Mouse (Mus musculus) midbrain, embryonic 16.5 days (tissue): Measurements from ENCODE around the gene Borcs7. TPM values are rescaled to one million over a fixed set of nuclear protein-coding genes. Genes with fewer than 3 reads are reported as not detected.

Experiments
- ATAC-seq: fragments of 200-750 bp; cut with Nextera tagmentation; 2 replicates; pipeline ENCODE4 v1.8.0; 2017; ENCODE audit warnings: moderate TSS enrichment
- H3K27ac ChIP-seq: fragments of 300-500 bp; sonication (generic); 2 replicates; pipeline ENCODE4 v1.5.1; 2014; ENCODE audit warnings: mild to moderate bottlenecking, low read length, mixed read lengths
- H3K27me3 ChIP-seq: fragments of 300-500 bp; sonication (generic); 2 replicates; pipeline ENCODE4 v1.6.1; 2014; ENCODE audit warnings: low read depth, low read length, mixed read lengths; ENCODE audit not compliant: control insufficient read depth, insufficient read depth
- H3K36me3 ChIP-seq: fragments of 300-500 bp; sonication (generic); 2 replicates; pipeline ENCODE4 v1.6.1; 2014; ENCODE audit warnings: mild to moderate bottlenecking, low read length, moderate library complexity, mixed read lengths; ENCODE audit not compliant: control insufficient read depth, insufficient read depth
- H3K4me1 ChIP-seq: fragments of 300-500 bp; sonication (generic); 2 replicates; pipeline ENCODE4 v1.6.1; 2014; ENCODE audit warnings: mild to moderate bottlenecking, low read length, mixed read lengths; ENCODE audit not compliant: control insufficient read depth, insufficient read depth
- H3K4me2 ChIP-seq: fragments of 300-500 bp; sonication (generic); 2 replicates; pipeline ENCODE4 v1.6.1; 2014; ENCODE audit warnings: mild to moderate bottlenecking, low read length, mixed read lengths
- H3K4me3 ChIP-seq: fragments of 300-500 bp; sonication (generic); 2 replicates; pipeline ENCODE4 v1.5.1; 2014; ENCODE audit warnings: low read depth, mild to moderate bottlenecking, low read length, moderate library complexity, mixed read lengths
- H3K9ac ChIP-seq: fragments of 300-500 bp; sonication (generic); 2 replicates; pipeline ENCODE4 v1.6.1; 2014; ENCODE audit warnings: low read depth, low read length, mixed read lengths
- H3K9me3 ChIP-seq: fragments of 300-500 bp; sonication (generic); replicated peaks from 2 replicates; pipeline ENCODE4 v1.6.1; 2014; ENCODE audit warnings: mild to moderate bottlenecking, low read length, mixed read lengths; ENCODE audit not compliant: control insufficient read depth, poor library complexity, severe bottlenecking
- WGBS: fragments of 180-500 bp; shearing (Covaris S2); extraction: QIAGEN DNeasy Blood & Tissue Kit; methylation state at CpG from one replicate; pipeline ENCODE4 v1.1.7; 2014; 5-methylcytosine and 5-hydroxymethylcytosine counted together
- polyA plus RNA-seq: library from polyadenylated mRNA; unstranded; fragments of >200 nt; fragmentation: Nextera tagmentation; extraction: Ambion mirVana; gene quantifications from 2 replicates; pipeline ENCODE4 v1.2.1, GENCODE M21; 2015

Borcs7 gene
- polyA plus RNA-seq, 1 experiment from 2014 or later = 27.6 TPM

DNA sequence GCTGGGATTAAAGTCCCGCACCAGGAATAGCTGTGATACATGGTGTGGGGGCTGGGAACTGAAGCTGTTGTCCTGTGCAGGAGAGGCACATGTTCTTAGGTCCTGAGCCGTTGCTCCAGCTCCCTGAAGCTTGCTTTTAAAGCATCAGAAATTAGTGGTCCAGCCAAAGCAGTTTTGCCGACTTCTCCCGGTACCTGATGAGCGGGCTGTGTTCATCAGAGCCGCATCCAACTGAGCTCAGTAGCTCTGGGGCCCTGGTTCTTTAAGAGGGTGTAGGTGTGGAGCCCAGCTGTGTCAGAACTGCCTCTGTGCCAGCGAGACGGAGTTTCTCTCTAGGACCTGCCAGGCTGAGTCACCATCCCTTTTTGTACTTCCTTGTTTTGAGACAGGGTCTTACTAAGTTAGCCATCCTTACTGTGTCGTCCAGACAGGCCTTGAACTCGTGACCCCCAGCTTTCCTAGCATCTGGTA, 9.3 kb downstream of the Borcs7 start:
- Histone ChIP-seq H3K27me3 (no peaks in the 10 kb centered on the region), H3K4me2 (no peak overlapping the region), H3K4me3 (no peak overlapping the region), H3K36me3 (peaks cover 3% of the 10 kb centered on the region; the same call in 1 of the 2 replicates), H3K27ac (no peak overlapping the region), H3K9ac (no peak overlapping the region), H3K9me3 (no peaks in the 10 kb centered on the region), H3K4me1 (no peaks in the 10 kb centered on the region)
- 82% methylated on average over 10 of the region's 10 CpGs for WGBS
- no peak for ATAC-seq

DNA sequence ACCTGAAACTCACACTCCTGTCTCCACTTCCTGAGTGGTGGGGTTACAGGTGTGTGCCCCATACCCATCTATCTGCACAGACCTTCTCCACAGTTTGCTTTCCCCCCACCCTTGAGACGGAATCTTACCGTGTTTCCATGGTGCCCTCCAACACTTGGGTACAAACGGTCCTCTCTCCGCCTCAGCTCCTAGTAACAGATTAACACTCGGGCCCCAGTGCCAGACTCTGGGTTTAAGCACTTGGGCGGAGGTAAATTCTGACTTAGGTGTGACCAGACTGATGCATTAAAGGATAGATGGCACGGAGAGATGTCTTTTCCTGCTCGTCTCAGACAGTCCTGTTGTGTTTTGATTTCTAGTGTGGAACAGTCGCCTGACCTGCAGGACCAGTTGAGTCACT, 11.4 kb downstream of the Borcs7 start:
- Histone ChIP-seq H3K9ac (no peak overlapping the region), H3K4me2 (no peak overlapping the region), H3K9me3 (no peaks in the 10 kb centered on the region), H3K36me3 (peaks cover 3% of the 10 kb centered on the region; the same call in 1 of the 2 replicates), H3K27ac (no peak overlapping the region), H3K27me3 (no peaks in the 10 kb centered on the region), H3K4me3 (no peak overlapping the region), H3K4me1 (no peaks in the 10 kb centered on the region)
- WGBS = 89% methylated on average over 9 of the region's 9 CpGs
- no peak for ATAC-seq

DNA sequence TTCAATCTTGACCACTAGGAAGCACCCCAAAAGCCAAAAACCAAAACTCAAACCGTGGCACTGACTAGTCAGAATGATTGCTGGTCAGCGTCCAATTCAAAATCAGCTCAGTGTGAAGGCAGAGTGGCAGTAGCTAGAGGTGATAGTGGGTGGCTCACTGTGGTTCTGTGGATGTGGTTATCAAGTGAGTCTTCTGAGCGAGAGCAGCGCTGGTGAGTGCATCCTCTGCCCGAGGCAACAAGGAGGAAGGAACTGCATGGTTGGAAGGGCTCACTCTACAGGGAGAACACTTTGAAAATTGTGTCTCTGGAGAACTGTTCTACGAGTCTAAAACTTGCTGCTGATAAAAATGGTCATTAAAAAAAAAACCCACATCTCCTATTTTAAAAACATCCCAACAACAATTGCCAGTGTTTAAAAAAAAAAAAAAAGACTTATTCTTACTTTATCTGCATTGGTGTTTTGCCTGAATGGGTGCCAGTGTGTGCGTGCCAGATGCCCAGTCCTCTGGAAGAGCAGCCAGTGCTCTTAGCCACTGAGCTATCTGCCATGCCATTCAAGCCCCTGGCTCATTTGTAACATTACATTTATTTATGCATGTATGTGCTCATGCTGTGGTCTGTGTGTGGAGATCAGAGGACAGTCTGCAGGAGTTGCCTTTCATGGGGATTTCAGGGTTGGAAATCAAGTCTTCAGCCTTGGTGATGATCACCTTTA, 16.2 kb downstream of the Borcs7 start:
- H3K4me2 ChIP-seq = no peak overlapping the region
- H3K27me3 ChIP-seq = no peaks in the 10 kb centered on the region
- no peak overlapping the region for H3K4me3 ChIP-seq
- 66% methylated on average over 7 of the region's 7 CpGs for WGBS
- no peak overlapping the region for H3K9ac ChIP-seq
- H3K4me1 ChIP-seq = peaks cover 8% of the 10 kb centered on the region; the same call in 1 of the 2 replicates
- H3K27ac ChIP-seq = no peak overlapping the region
- no peak for ATAC-seq
- peaks cover 6% of the 10 kb centered on the region; the same call in 1 of the 2 replicates for H3K36me3 ChIP-seq
- no peaks in the 10 kb centered on the region for H3K9me3 ChIP-seq

DNA sequence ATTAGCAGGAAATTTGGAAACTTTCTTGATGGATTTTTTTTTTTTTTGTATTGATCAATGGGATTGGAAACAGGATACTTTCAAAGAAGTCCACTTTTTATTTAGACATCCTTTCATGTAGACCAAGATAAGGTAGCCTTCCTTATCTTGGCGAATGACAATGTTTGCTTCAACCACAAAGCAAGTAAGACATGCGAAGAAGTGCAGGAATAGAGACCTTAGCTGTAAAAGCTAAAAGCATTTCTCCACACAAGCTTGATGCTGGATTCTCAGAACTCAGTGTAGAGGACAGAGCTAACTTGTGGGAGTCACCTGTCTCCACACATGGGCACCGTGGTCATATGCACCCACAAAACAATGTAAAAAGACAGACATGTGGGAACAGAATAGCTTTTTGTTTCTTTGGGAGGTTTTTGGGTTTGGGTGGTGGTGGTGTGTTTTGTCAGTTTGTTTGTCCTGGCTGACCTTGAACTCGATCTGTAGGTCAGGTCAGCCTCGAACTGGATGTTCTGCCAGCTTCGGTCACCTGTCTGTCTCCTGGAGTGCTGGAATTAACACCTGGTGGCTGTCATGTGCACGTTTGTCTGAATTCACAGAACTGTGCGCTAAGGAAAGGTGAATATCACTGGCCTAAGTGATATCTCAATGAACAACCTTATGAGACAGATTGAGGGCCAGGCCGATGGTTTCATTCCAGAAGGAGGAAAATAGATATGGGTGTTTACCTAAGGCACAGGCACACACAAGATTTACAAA, 17.0 kb downstream of the Borcs7 start:
- H3K9me3 ChIP-seq = no peaks in the 10 kb centered on the region
- H3K4me1 ChIP-seq = peaks cover 8% of the 10 kb centered on the region; the same call in 1 of the 2 replicates
- no peak overlapping the region for H3K27ac ChIP-seq
- peak overlapping the region; percentile 42 for H3K4me3 ChIP-seq
- H3K36me3 ChIP-seq = peaks cover 4% of the 10 kb centered on the region; the same call in 1 of the 2 replicates
- no peaks in the 10 kb centered on the region for H3K27me3 ChIP-seq
- peak overlapping the region; percentile 65 for H3K4me2 ChIP-seq
- H3K9ac ChIP-seq = no peak overlapping the region
- 82% methylated on average over 9 of the region's 9 CpGs for WGBS
- no peak for ATAC-seq

DNA sequence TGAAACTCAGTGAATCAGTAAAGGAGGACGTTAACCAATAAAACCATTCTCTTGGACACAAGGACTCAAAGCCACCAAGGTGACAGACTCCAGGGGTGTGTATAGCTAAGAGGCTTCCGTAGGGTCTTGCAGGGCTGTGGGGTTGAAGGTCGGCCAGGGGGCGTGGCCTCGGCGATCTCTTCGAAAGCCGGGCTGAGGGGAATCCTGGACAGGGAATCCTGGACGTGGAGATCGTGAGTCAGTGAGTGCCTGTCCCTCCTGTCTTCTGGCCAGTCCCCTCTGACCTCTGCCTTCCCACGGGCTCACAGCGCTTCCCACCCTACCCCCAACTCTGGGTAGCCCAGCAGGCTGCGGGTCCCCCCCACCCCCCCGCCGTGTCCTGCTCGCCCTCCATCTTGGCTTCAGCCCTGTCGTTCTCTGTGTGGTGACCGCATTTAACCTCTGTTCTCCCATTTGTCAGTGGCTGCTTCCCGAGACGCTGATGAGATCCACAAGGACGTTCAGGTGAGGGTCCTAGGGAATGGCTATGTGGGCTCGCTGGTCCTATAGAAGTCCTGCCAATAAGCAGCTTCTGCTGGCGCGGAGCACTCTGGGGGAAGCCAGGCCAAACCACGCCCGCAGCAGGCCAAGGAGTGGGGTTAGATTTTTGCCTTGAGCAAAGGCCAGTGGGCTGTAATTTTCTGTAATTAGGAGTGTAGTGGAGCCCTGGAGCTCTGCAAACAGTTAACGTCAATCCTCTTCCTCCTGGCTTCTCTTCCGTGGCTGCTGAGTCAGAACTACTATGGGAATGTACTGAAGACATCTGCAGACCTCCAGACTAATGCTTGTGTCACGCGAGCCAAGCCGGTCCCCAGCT, 17.8 kb downstream of the Borcs7 start, which contains the start of gene As3mt:
TSS of gene As3mt (plus strand) at position 163 of the 856 bp plus-strand sequence.
- 11% methylated on average over 31 of the region's 31 CpGs for WGBS
- Histone ChIP-seq H3K36me3 (0 out of 2 replicates have a peak, but pooled peaks cover 4% of the 10 kb centered on the region), H3K4me1 (peaks cover 8% of the 10 kb centered on the region; the same call in 1 of the 2 replicates), H3K4me2 (peak within 1 kb of the TSS; percentile 65), H3K27ac (no peak within 1 kb of the TSS; the same call in 1 of the 2 replicates), H3K9ac (peak within 1 kb of the TSS; percentile 64), H3K27me3 (no peaks in the 10 kb centered on the region), H3K4me3 (peak within 1 kb of the TSS; percentile 42), H3K9me3 (no peaks in the 10 kb centered on the region)
- ATAC-seq = 0 out of 2 replicates have a peak, but pooled peaks have one; percentile 58

DNA sequence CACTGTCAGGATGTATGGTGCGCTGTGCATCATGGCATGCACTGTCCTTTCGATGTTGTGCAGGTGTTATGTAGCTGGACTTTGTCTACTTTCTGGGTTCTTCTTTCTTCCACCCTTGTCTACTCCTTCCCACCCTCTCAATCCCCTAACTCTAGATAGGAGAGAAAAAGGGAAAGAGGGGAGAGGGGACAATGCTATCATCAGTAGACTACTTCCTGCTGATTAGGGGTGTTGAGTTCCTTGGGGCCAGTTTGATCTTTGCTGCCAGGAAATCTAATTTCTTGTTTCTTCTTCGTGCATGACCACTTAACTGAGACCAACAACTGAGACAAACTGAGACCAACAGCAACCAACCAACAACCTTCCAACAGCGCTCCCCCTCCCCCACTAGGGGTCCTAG, 20.9 kb downstream of the Borcs7 start:
- H3K9ac ChIP-seq = no peak overlapping the region
- H3K9me3 ChIP-seq = no peaks in the 10 kb centered on the region
- 84% methylated on average over 4 of the region's 4 CpGs for WGBS
- H3K27me3 ChIP-seq = no peaks in the 10 kb centered on the region
- H3K27ac ChIP-seq = no peak overlapping the region
- peaks cover 8% of the 10 kb centered on the region; the same call in 1 of the 2 replicates for H3K4me1 ChIP-seq
- H3K4me3 ChIP-seq = no peak overlapping the region
- H3K4me2 ChIP-seq = no peak overlapping the region
- H3K36me3 ChIP-seq = 0 out of 2 replicates have a peak, but pooled peaks cover 4% of the 10 kb centered on the region
- no peak for ATAC-seq

DNA sequence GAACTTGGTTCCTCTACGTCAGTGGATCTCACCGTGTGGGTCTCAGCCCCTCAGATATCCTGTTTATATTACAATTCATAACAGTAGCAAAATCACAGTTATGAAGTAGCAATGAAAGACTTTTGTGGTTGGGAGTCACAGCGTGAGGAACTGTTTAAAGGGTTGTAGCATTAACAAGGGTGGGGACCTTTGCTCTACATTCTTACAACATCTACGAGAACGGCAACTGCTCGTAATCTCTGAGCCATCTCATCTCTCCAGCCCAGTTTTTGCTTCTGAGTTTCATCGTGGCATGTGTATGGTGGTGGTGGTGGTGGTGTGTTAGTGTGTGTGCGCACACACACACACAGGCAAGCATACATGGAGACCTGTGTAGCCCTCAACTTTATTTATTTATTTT, 24.5 kb downstream of the Borcs7 start:
- no peak for ATAC-seq
- no peak overlapping the region for H3K27ac ChIP-seq
- WGBS = 93% methylated on average over 8 of the region's 8 CpGs

DNA sequence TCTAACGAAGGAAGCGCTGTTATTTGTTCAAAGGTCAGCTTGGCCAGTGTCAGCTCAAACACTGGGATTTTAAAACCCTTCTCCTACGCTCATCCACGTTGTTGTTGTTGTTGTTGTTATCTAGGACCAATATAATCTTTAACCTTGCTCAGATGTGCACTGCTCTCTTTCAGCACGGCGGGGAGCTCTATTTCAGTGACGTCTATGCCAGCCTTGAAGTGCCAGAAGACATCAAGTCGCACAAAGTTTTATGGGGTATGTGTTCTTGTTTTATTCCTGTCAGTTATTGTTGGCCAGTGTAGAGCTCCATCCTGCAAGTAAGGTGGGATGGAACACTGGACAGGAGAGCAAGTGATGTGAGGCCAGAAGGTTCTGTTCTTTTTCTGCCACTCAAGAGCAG, 25.3 kb downstream of the Borcs7 start:
- H3K4me1 ChIP-seq = no peaks in the 10 kb centered on the region
- H3K9ac ChIP-seq = no peak overlapping the region
- no peak overlapping the region for H3K4me3 ChIP-seq
- peaks cover 7% of the 10 kb centered on the region; the same call in 1 of the 2 replicates for H3K36me3 ChIP-seq
- no peaks in the 10 kb centered on the region; the same call in 1 of the 2 replicates for H3K9me3 ChIP-seq
- WGBS = 92% methylated on average over 8 of the region's 8 CpGs
- ATAC-seq = no peak
- no peak overlapping the region for H3K4me2 ChIP-seq
- no peaks in the 10 kb centered on the region for H3K27me3 ChIP-seq
- H3K27ac ChIP-seq = no peak overlapping the region

More for the DNA sequence above, 24.5 kb downstream of the Borcs7 start:
- H3K4me1 ChIP-seq = no peaks in the 10 kb centered on the region
- H3K36me3 ChIP-seq = peaks cover 7% of the 10 kb centered on the region; the same call in 1 of the 2 replicates
- H3K4me3 ChIP-seq = no peak overlapping the region
- H3K9me3 ChIP-seq = no peaks in the 10 kb centered on the region; the same call in 1 of the 2 replicates
- H3K9ac ChIP-seq = no peak overlapping the region
- no peak overlapping the region for H3K4me2 ChIP-seq
- no peaks in the 10 kb centered on the region for H3K27me3 ChIP-seq
